Mouse (Mus musculus) CH12.LX (cell line): ENCODE data around the gene Tmem151b.

ENCODE experiments used
- BHLHE40 ChIP-seq: IDR thresholded peaks from 2 replicates; pipeline ENCODE4 v1.6.1; 2011; ENCODE audit warnings: mild to moderate bottlenecking, low read depth, low read length, improper control_type of control experiment
- CHD1 ChIP-seq: IDR thresholded peaks from 2 replicates; pipeline ENCODE4 v1.6.1; 2012; ENCODE audit warnings: low read depth, low read length, improper control_type of control experiment, inconsistent platforms
- CHD2 ChIP-seq: IDR thresholded peaks from 2 replicates; pipeline ENCODE4 v1.6.1; 2011; ENCODE audit warnings: low read length, improper control_type of control experiment
- CTCF ChIP-seq, 2 experiments: IDR thresholded peaks in 1 of 2; conservative IDR thresholded peaks in 1 of 2; 2 replicates each; pipeline ENCODE4 v1.5.1; 2011 to 2012; ENCODE audit warnings: low read depth in 2 of 2, low read length in 2 of 2, improper control_type of control experiment in 1 of 2, inconsistent platforms in 1 of 2, mild to moderate bottlenecking in 1 of 2, moderate library complexity in 1 of 2
- ELF1 ChIP-seq: IDR thresholded peaks from 2 replicates; pipeline ENCODE4 v1.6.1; 2014; ENCODE audit warnings: low read depth, mild to moderate bottlenecking, inconsistent platforms, low read length, improper control_type of control experiment
- HCFC1 ChIP-seq: IDR thresholded peaks from 2 replicates; pipeline ENCODE4 v1.6.1; 2012; ENCODE audit warnings: low read depth, mild to moderate bottlenecking, inconsistent platforms, low read length, improper control_type of control experiment
- JUND ChIP-seq: conservative IDR thresholded peaks from 2 replicates; pipeline ENCODE4 v1.6.1; 2011; ENCODE audit warnings: low read depth, low read length, improper control_type of control experiment
- MAX ChIP-seq: IDR thresholded peaks from 2 replicates; pipeline ENCODE4 v1.6.1; 2011; ENCODE audit warnings: low read length, improper control_type of control experiment
- MEF2A ChIP-seq: IDR thresholded peaks from 2 replicates; pipeline ENCODE4 v1.6.1; 2014; ENCODE audit warnings: low read depth, mild to moderate bottlenecking, inconsistent platforms, low read length, improper control_type of control experiment, borderline replicate concordance
- RAD21 ChIP-seq: IDR thresholded peaks from 2 replicates; pipeline ENCODE4 v1.6.1; 2011; ENCODE audit warnings: low read depth, mild to moderate bottlenecking, low read length, improper control_type of control experiment, moderate library complexity
- USF1 ChIP-seq: IDR thresholded peaks from 2 replicates; pipeline ENCODE4 v1.6.1; 2014; ENCODE audit warnings: low read depth, mild to moderate bottlenecking, inconsistent platforms, low read length, improper control_type of control experiment
- ZC3H11A ChIP-seq: IDR thresholded peaks from 2 replicates; pipeline ENCODE4 v1.6.1; 2012; ENCODE audit warnings: low read depth, mild to moderate bottlenecking, inconsistent platforms, low read length, improper control_type of control experiment
- ZMIZ1 ChIP-seq: IDR thresholded peaks from 2 replicates; pipeline ENCODE4 v1.6.1; 2012; ENCODE audit warnings: low read depth, mild to moderate bottlenecking, inconsistent platforms, low read length, improper control_type of control experiment

- TF ChIP-seq CTCF (conservative IDR thresholded peaks at IDR 0.05 in 1 of 2, IDR thresholded peaks at IDR 0.05 in 1 of 2; ENCODE audit: low read depth in 2 of 2, low read length in 2 of 2) (no peak), ZC3H11A (no peak), CHD1 (no peak), BHLHE40 (no peak), ELF1 (no peak), RAD21 (no peak), JUND (no peak), MAX (no peak), USF1 (no peak), ZMIZ1 (no peak), MEF2A (no peak), CHD2 (no peak), HCFC1 (no peak)
Measured at GRCm38 (mm10) chr17:45505941-45506465, 43.5 kb downstream of the Tmem151b start.
